Mouse (Mus musculus): ENCODE results near the gene Atxn1. TPM values are rescaled to one million over a fixed set of nuclear protein-coding genes. Genes with fewer than 3 reads are reported as not detected.

Gene Atxn1
- polyA plus RNA-seq, 1 experiment from 2014 or later, result 2.3 TPM

- no peaks in the 10 kb centered on the region for H3K4me1 ChIP-seq (replicated peaks; ENCODE audit: control insufficient read depth, insufficient read depth, low read length)
- DNase-seq (ENCODE audit: low spot score) (no peak), ATAC-seq (replicated peaks; ENCODE audit: low FRiP score) (no peak)
- no peak overlapping the region for H3K9ac ChIP-seq (ENCODE audit: low read depth, low read length)
- H3K4me3 ChIP-seq (ENCODE audit: low read depth, low read length), result no peak overlapping the region
- H3K4me2 ChIP-seq, result no peak overlapping the region
- WGBS, result 71% methylated on average over 3 of the region's 3 CpGs
- H3K36me3 ChIP-seq (ENCODE audit: control insufficient read depth, insufficient read depth, low read length), result no peaks in the 10 kb centered on the region
- H3K27ac ChIP-seq (ENCODE audit: low read depth, low read length), result no peak overlapping the region
- no peaks in the 10 kb centered on the region for H3K27me3 ChIP-seq (replicated peaks; ENCODE audit: control insufficient read depth, insufficient read depth, low read length)
- H3K9me3 ChIP-seq (ENCODE audit: control insufficient read depth, low read length), result no peaks in the 10 kb centered on the region
Measured at GRCm38 (mm10) chr13:45579751-45580150, 385.1 kb downstream of the Atxn1 start.

GRCm38 (mm10) chr13:45577784-45578183, 387.0 kb downstream of the Atxn1 start:
- no peak overlapping the region for H3K27ac ChIP-seq (ENCODE audit: low read depth, low read length)
- no peak for ATAC-seq (replicated peaks; ENCODE audit: low FRiP score)

GRCm38 (mm10) chr13:45577366-45577765, 387.4 kb downstream of the Atxn1 start:
- Histone ChIP-seq H3K9me3 (ENCODE audit: control insufficient read depth, low read length) (no peaks in the 10 kb centered on the region), H3K27me3 (replicated peaks; ENCODE audit: control insufficient read depth, insufficient read depth, low read length) (no peaks in the 10 kb centered on the region), H3K4me1 (replicated peaks; ENCODE audit: control insufficient read depth, insufficient read depth, low read length) (peaks cover under 1% of the 10 kb centered on the region), H3K36me3 (ENCODE audit: control insufficient read depth, insufficient read depth, low read length) (no peaks in the 10 kb centered on the region), H3K4me3 (ENCODE audit: low read depth, low read length) (no peak overlapping the region), H3K9ac (ENCODE audit: low read depth, low read length) (no peak overlapping the region), H3K4me2 (no peak overlapping the region), H3K27ac (ENCODE audit: low read depth, low read length) (no peak overlapping the region)
- no peak for DNase-seq (ENCODE audit: low spot score)
- WGBS, result 66% methylated on average over 5 of the region's 5 CpGs
- no peak for ATAC-seq (replicated peaks; ENCODE audit: low FRiP score)

More at GRCm38 (mm10) chr13:45577784-45578183, 387.0 kb downstream of the Atxn1 start:
- H3K4me1 ChIP-seq (replicated peaks; ENCODE audit: control insufficient read depth, insufficient read depth, low read length), result no peaks in the 10 kb centered on the region
- H3K36me3 ChIP-seq (ENCODE audit: control insufficient read depth, insufficient read depth, low read length), result no peaks in the 10 kb centered on the region
- no peak for DNase-seq (ENCODE audit: low spot score)
- H3K27me3 ChIP-seq (replicated peaks; ENCODE audit: control insufficient read depth, insufficient read depth, low read length), result no peaks in the 10 kb centered on the region
- 30% methylated on average over 2 of the region's 2 CpGs for WGBS
- no peak overlapping the region for H3K9ac ChIP-seq (ENCODE audit: low read depth, low read length)
- no peak overlapping the region for H3K4me2 ChIP-seq
- no peaks in the 10 kb centered on the region for H3K9me3 ChIP-seq (ENCODE audit: control insufficient read depth, low read length)
- H3K4me3 ChIP-seq (ENCODE audit: low read depth, low read length), result no peak overlapping the region

- Histone ChIP-seq H3K9me3 (ENCODE audit: control insufficient read depth, low read length) (no peaks in the 10 kb centered on the region), H3K27me3 (replicated peaks; ENCODE audit: control insufficient read depth, insufficient read depth, low read length) (no peaks in the 10 kb centered on the region), H3K4me2 (no peak overlapping the region), H3K4me1 (replicated peaks; ENCODE audit: control insufficient read depth, insufficient read depth, low read length) (peaks cover 7% of the 10 kb centered on the region), H3K36me3 (ENCODE audit: control insufficient read depth, insufficient read depth, low read length) (no peaks in the 10 kb centered on the region), H3K4me3 (ENCODE audit: low read depth, low read length) (no peak overlapping the region), H3K27ac (ENCODE audit: low read depth, low read length) (no peak overlapping the region), H3K9ac (ENCODE audit: low read depth, low read length) (no peak overlapping the region)
- ATAC-seq (replicated peaks; ENCODE audit: low FRiP score) (no peak), DNase-seq (ENCODE audit: low spot score) (no peak)
- WGBS, result 77% methylated on average over 4 of the region's 4 CpGs
Measured at GRCm38 (mm10) chr13:45576185-45576584, 388.6 kb downstream of the Atxn1 start.

- no peaks in the 10 kb centered on the region for H3K36me3 ChIP-seq (ENCODE audit: control insufficient read depth, insufficient read depth, low read length)
- peaks cover 7% of the 10 kb centered on the region for H3K4me1 ChIP-seq (replicated peaks; ENCODE audit: control insufficient read depth, insufficient read depth, low read length)
- ATAC-seq (replicated peaks; ENCODE audit: low FRiP score) (no peak), DNase-seq (ENCODE audit: low spot score) (no peak)
- no peak overlapping the region for H3K27ac ChIP-seq (ENCODE audit: low read depth, low read length)
- no peak overlapping the region for H3K9ac ChIP-seq (ENCODE audit: low read depth, low read length)
- 35% methylated on average over 4 of the region's 4 CpGs for WGBS
- no peak overlapping the region for H3K4me2 ChIP-seq
- H3K4me3 ChIP-seq (ENCODE audit: low read depth, low read length), result no peak overlapping the region
- H3K9me3 ChIP-seq (ENCODE audit: control insufficient read depth, low read length), result no peaks in the 10 kb centered on the region
- H3K27me3 ChIP-seq (replicated peaks; ENCODE audit: control insufficient read depth, insufficient read depth, low read length), result no peaks in the 10 kb centered on the region
Measured at GRCm38 (mm10) chr13:45572768-45573167, 392.0 kb downstream of the Atxn1 start.

- H3K4me2 ChIP-seq, result peak overlapping the region; percentile 48
- no peak overlapping the region; the same call in 1 of the 2 replicates for H3K4me3 ChIP-seq (ENCODE audit: low read depth, low read length)
- peaks cover 7% of the 10 kb centered on the region for H3K4me1 ChIP-seq (replicated peaks; ENCODE audit: control insufficient read depth, insufficient read depth, low read length)
- ATAC-seq (replicated peaks; ENCODE audit: low FRiP score) (peak; percentile 80), DNase-seq (ENCODE audit: low spot score) (peak; percentile 80)
- H3K36me3 ChIP-seq (ENCODE audit: control insufficient read depth, insufficient read depth, low read length), result no peaks in the 10 kb centered on the region
- no peaks in the 10 kb centered on the region for H3K9me3 ChIP-seq (ENCODE audit: control insufficient read depth, low read length)
- WGBS, result 4% methylated on average over 6 of the region's 6 CpGs
- no peak overlapping the region for H3K27ac ChIP-seq (ENCODE audit: low read depth, low read length)
- no peaks in the 10 kb centered on the region for H3K27me3 ChIP-seq (replicated peaks; ENCODE audit: control insufficient read depth, insufficient read depth, low read length)
- H3K9ac ChIP-seq (ENCODE audit: low read depth, low read length), result no peak overlapping the region
Measured at GRCm38 (mm10) chr13:45571795-45572262, 393.0 kb downstream of the Atxn1 start.

GRCm38 (mm10) chr13:45569932-45570331, 394.9 kb downstream of the Atxn1 start:
- no peak for DNase-seq (ENCODE audit: low spot score)

GRCm38 (mm10) chr13:45564946-45565345, 399.9 kb downstream of the Atxn1 start:
- Histone ChIP-seq H3K4me1 (replicated peaks; ENCODE audit: control insufficient read depth, insufficient read depth, low read length) (no peaks in the 10 kb centered on the region; the same call in 1 of the 2 replicates), H3K9me3 (ENCODE audit: control insufficient read depth, low read length) (no peaks in the 10 kb centered on the region), H3K27me3 (replicated peaks; ENCODE audit: control insufficient read depth, insufficient read depth, low read length) (no peaks in the 10 kb centered on the region), H3K4me2 (no peak overlapping the region), H3K4me3 (ENCODE audit: low read depth, low read length) (no peak overlapping the region), H3K36me3 (ENCODE audit: control insufficient read depth, insufficient read depth, low read length) (no peaks in the 10 kb centered on the region), H3K27ac (ENCODE audit: low read depth, low read length) (no peak overlapping the region), H3K9ac (ENCODE audit: low read depth, low read length) (no peak overlapping the region)
- WGBS, result 70% methylated on average over 4 of the region's 4 CpGs
- no peak for DNase-seq (ENCODE audit: low spot score)
- ATAC-seq (replicated peaks; ENCODE audit: low FRiP score), result no peak

More at GRCm38 (mm10) chr13:45569932-45570331, 394.9 kb downstream of the Atxn1 start:
- Histone ChIP-seq H3K9ac (ENCODE audit: low read depth, low read length) (no peak overlapping the region), H3K4me1 (replicated peaks; ENCODE audit: control insufficient read depth, insufficient read depth, low read length) (peaks cover 7% of the 10 kb centered on the region), H3K27ac (ENCODE audit: low read depth, low read length) (no peak overlapping the region), H3K27me3 (replicated peaks; ENCODE audit: control insufficient read depth, insufficient read depth, low read length) (no peaks in the 10 kb centered on the region), H3K9me3 (ENCODE audit: control insufficient read depth, low read length) (no peaks in the 10 kb centered on the region), H3K36me3 (ENCODE audit: control insufficient read depth, insufficient read depth, low read length) (no peaks in the 10 kb centered on the region), H3K4me3 (ENCODE audit: low read depth, low read length) (no peak overlapping the region), H3K4me2 (no peak overlapping the region)
- WGBS, result 74% methylated on average over 7 of the region's 7 CpGs
- no peak for ATAC-seq (replicated peaks; ENCODE audit: low FRiP score)

- Histone ChIP-seq H3K4me1 (replicated peaks; ENCODE audit: control insufficient read depth, insufficient read depth, low read length) (peaks cover 4% of the 10 kb centered on the region), H3K9ac (ENCODE audit: low read depth, low read length) (no peak overlapping the region), H3K27ac (ENCODE audit: low read depth, low read length) (no peak overlapping the region), H3K36me3 (ENCODE audit: control insufficient read depth, insufficient read depth, low read length) (no peaks in the 10 kb centered on the region), H3K9me3 (ENCODE audit: control insufficient read depth, low read length) (no peaks in the 10 kb centered on the region), H3K4me2 (no peak overlapping the region), H3K4me3 (ENCODE audit: low read depth, low read length) (no peak overlapping the region), H3K27me3 (replicated peaks; ENCODE audit: control insufficient read depth, insufficient read depth, low read length) (no peaks in the 10 kb centered on the region)
- 85% methylated on average over 9 of the region's 9 CpGs for WGBS
- no peak for ATAC-seq (replicated peaks; ENCODE audit: low FRiP score)
- DNase-seq (ENCODE audit: low spot score), result no peak
Measured at GRCm38 (mm10) chr13:45562011-45562410, 402.8 kb downstream of the Atxn1 start.
